Mouse (Mus musculus) G1E (cell line): ENCODE results near the gene Rcc1. TPM values are rescaled to one million over a fixed set of nuclear protein-coding genes. Genes with fewer than 3 reads are reported as not detected.

ENCODE experiments used
- ATAC-seq: 2 replicates; pipeline ENCODE4 v1.8.0; 2016; ENCODE audit warnings: mild to moderate bottlenecking; ENCODE audit not compliant: insufficient number of reproducible peaks, poor library complexity, low FRiP score, severe bottlenecking; ENCODE audit errors: extremely low read depth
- DNase-seq: peaks from one replicate; pipeline ENCODE4 v3.0.0; 2012; ENCODE audit warnings: low spot score
- H3K27me3 ChIP-seq: 2 replicates; pipeline ENCODE4 v1.6.1; 2012; ENCODE audit warnings: mild to moderate bottlenecking, low read length, inconsistent platforms; ENCODE audit not compliant: insufficient read depth
- H3K36me3 ChIP-seq: replicated peaks from 2 replicates; pipeline ENCODE3; 2012; ENCODE audit warnings: mild to moderate bottlenecking, inconsistent platforms
- H3K4me1 ChIP-seq: 2 replicates; pipeline ENCODE4 v1.6.1; 2012; ENCODE audit warnings: low read depth, low read length, inconsistent platforms, mixed read lengths; ENCODE audit not compliant: insufficient read depth
- H3K4me3 ChIP-seq: 2 replicates; pipeline ENCODE4 v1.5.1; 2012; ENCODE audit warnings: low read depth, mild to moderate bottlenecking, inconsistent platforms, low read length, moderate library complexity, mixed read lengths
- H3K9me3 ChIP-seq: replicated peaks from 2 replicates; pipeline ENCODE4 v1.6.1; 2012; ENCODE audit warnings: inconsistent platforms
- CTCF ChIP-seq: IDR thresholded peaks from 2 replicates; pipeline ENCODE4 v1.5.1; 2012; ENCODE audit warnings: low read depth, low read length, inconsistent platforms, mixed read lengths
- GATA1 ChIP-seq: IDR thresholded peaks from 2 replicates; pipeline ENCODE4 v1.6.1; 2012; ENCODE audit warnings: borderline replicate concordance, low read length, inconsistent platforms, mixed read lengths
- GATA2 ChIP-seq: IDR thresholded peaks from 2 replicates; pipeline ENCODE4 v1.6.1; 2012; ENCODE audit warnings: low read depth, low read length, inconsistent platforms, borderline replicate concordance
- POLR2AphosphoS5 ChIP-seq: IDR thresholded peaks from 2 replicates; pipeline ENCODE4 v1.6.1; 2012; ENCODE audit warnings: low read depth, low read length, inconsistent platforms; ENCODE audit not compliant: insufficient replicate concordance
- TAL1 ChIP-seq: conservative IDR thresholded peaks from 2 replicates; pipeline ENCODE4 v1.6.1; 2012; ENCODE audit warnings: low read depth, low read length, inconsistent platforms, mixed read lengths
- polyA plus RNA-seq: library from polyadenylated mRNA; stranded (reverse); fragments of >175 nt; gene quantifications from 2 replicates; pipeline ENCODE4 v1.2.3, GENCODE M21; 2012
- total RNA-seq, 2 experiments: library from RNA; stranded (forward) in 1 of 2; stranded (reverse) in 1 of 2; fragments of 200-1000 nt in 1 of 2; fragments of >200 nt in 1 of 2; fragmentation: Nextera tagmentation in 1 of 2; gene quantifications; 2 replicates each; pipeline ENCODE4 v1.2.3; 2014 to 2017

Gene Rcc1
- total and polyA plus RNA-seq, 3 experiments, result 24.2 to 86.0 (median 38.6) TPM

GRCm38 (mm10) chr4:132302939-132303479, 50.4 kb downstream of the Rcc1 start, which contains the start of gene Rab42:
Gene Rab42 (minus strand): TSS chr4:132303385.
- H3K27me3 ChIP-seq, result no peaks in the 10 kb centered on the region
- TF ChIP-seq CTCF, result no peak
- no peak for TF ChIP-seq GATA2
- TF ChIP-seq POLR2AphosphoS5, result no peak
- TF ChIP-seq TAL1, result no peak
- no peak for TF ChIP-seq GATA1
- no peaks in the 10 kb centered on the region for H3K36me3 ChIP-seq
- peaks cover 44% of the 10 kb centered on the region for H3K4me1 ChIP-seq
- H3K9me3 ChIP-seq, result no peaks in the 10 kb centered on the region
- DNase-seq (peak; percentile 56), ATAC-seq (0 out of 2 replicates have a peak, but pooled peaks have one; percentile 8)
- peak within 1 kb of the TSS; percentile 75 for H3K4me3 ChIP-seq

DNA sequence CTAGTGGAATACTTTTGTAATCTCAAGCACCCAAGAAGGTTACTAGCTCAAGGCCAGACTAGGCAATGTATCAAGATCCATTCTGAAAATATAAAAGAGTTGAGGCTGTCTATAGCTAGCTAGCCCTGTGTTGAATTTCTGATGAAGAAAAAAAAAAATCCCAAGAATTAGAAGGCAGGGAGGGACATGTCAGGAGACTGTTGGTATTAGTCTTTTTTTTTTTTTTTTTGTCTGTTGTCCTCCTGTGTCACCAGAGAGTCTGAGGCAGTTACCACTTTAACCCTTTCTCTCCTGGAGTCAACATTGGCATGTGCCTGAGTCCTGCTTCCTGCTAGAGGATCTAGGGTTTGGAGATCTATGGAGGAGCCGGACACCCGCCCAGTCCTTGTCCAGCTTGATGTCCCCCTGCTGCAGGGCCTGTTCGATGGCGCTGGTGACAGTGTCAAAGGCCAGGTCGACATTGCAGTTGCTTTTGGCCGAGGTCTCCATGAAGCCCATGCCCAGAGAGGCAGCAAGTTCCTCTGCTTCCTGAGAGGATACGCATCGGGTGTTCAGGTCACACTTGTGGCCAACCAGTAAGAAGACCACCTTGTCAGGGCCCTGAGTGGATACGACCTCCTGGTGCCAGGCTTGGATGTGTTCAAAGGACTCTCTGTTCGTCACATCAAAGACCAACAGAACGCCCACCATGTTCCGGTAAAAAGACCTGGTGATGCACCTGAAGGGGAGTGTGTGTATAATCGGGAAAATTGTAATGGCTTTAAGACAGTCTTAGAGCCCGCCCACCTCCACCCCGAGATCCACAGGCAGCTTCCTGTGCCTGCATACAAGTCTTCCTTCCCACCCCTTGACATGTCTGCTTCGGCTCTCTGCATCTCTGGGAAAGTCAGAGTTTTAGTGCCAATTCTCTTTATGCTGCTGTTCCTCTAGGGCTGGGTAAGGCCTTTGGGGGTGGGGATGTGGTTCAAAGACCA, 51.2 kb downstream of the Rcc1 start:
- TF ChIP-seq GATA1 (no peak), GATA2 (no peak), CTCF (no peak), POLR2AphosphoS5 (no peak), TAL1 (no peak)
- DNase-seq, result no peak
- no peaks in the 10 kb centered on the region for H3K27me3 ChIP-seq
- no peaks in the 10 kb centered on the region for H3K36me3 ChIP-seq
- H3K4me1 ChIP-seq, result peaks cover 44% of the 10 kb centered on the region
- peak overlapping the region; percentile 75 for H3K4me3 ChIP-seq
- no peaks in the 10 kb centered on the region for H3K9me3 ChIP-seq
- no peak for ATAC-seq

DNA sequence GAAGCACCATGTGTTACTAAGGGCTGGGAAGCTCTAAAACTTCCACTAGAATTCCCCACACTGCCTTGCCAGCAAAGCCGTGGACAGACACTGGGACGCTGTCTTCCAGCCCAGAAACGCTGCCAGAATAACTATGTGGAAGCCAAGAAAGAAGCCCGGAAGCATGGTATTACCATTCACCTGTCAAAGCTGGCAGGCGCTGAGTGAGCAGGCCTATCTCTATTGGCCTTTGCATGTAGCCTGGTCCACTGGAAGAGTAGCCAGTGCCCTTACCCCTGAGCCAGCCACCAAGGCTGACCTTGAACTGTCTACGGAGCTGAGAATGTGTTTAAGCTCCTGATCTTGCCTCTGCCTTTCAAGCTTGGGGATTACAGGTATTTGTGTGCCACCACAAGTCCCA, 51.9 kb downstream of the Rcc1 start:
- no peak for DNase-seq
- Histone ChIP-seq H3K4me3 (no peak overlapping the region), H3K9me3 (no peaks in the 10 kb centered on the region), H3K4me1 (peaks cover 44% of the 10 kb centered on the region), H3K36me3 (no peaks in the 10 kb centered on the region), H3K27me3 (no peaks in the 10 kb centered on the region)
- no peak for ATAC-seq
- TF ChIP-seq CTCF, result no peak
- TF ChIP-seq GATA2, result no peak
- TF ChIP-seq GATA1, result no peak
- no peak for TF ChIP-seq POLR2AphosphoS5
- TF ChIP-seq TAL1, result no peak

- no peaks in the 10 kb centered on the region for H3K9me3 ChIP-seq
- ATAC-seq (no peak), DNase-seq (no peak)
- peaks cover 9% of the 10 kb centered on the region for H3K36me3 ChIP-seq
- H3K27me3 ChIP-seq, result no peaks in the 10 kb centered on the region
- H3K4me3 ChIP-seq, result no peak overlapping the region
- TF ChIP-seq GATA1 (no peak), TAL1 (no peak), GATA2 (no peak), CTCF (no peak), POLR2AphosphoS5 (no peak)
- peaks cover 39% of the 10 kb centered on the region for H3K4me1 ChIP-seq
Observed at GRCm38 (mm10) chr4:132299849-132300248, 53.6 kb downstream of the Rcc1 start.

GRCm38 (mm10) chr4:132295696-132296390, 57.6 kb downstream of the Rcc1 start:
- H3K4me1 ChIP-seq, result peaks cover 18% of the 10 kb centered on the region
- peaks cover 5% of the 10 kb centered on the region for H3K9me3 ChIP-seq
- no peak for DNase-seq
- H3K27me3 ChIP-seq, result no peaks in the 10 kb centered on the region
- no peak for ATAC-seq
- no peak for TF ChIP-seq GATA1
- no peak for TF ChIP-seq TAL1
- TF ChIP-seq GATA2, result no peak
- no peak for TF ChIP-seq POLR2AphosphoS5
- no peak for TF ChIP-seq CTCF
- H3K4me3 ChIP-seq, result no peak overlapping the region
- H3K36me3 ChIP-seq, result peaks cover 49% of the 10 kb centered on the region

GRCm38 (mm10) chr4:132293682-132294240, 59.6 kb downstream of the Rcc1 start:
- TF ChIP-seq POLR2AphosphoS5, result no peak
- no peak for TF ChIP-seq GATA2
- no peak for TF ChIP-seq CTCF
- no peak for TF ChIP-seq TAL1
- no peak for TF ChIP-seq GATA1
- DNase-seq, result no peak
- Histone ChIP-seq H3K4me3 (no peak overlapping the region), H3K4me1 (peaks cover 10% of the 10 kb centered on the region), H3K9me3 (peaks cover 5% of the 10 kb centered on the region), H3K27me3 (no peaks in the 10 kb centered on the region), H3K36me3 (peaks cover 67% of the 10 kb centered on the region)
- ATAC-seq, result no peak
